Mouse (Mus musculus): ENCODE results near the gene Coro6.

- TF ChIP-seq POLR2A (IDR thresholded peaks at IDR 0.05; ENCODE audit: insufficient read length, low read depth) (no peak), MYOD1 (IDR thresholded peaks at IDR 0.05; ENCODE audit: control insufficient read depth in 1 of 3, insufficient read length in 2 of 3, low read depth in 2 of 3) (no peak), CEBPB (IDR thresholded peaks at IDR 0.05; ENCODE audit: insufficient read depth, poor library complexity, severe bottlenecking) (no peak)
Observed at GRCm38 (mm10) chr11:77513811-77514170, 51.6 kb downstream of the Coro6 start.
